Mouse (Mus musculus) C2C12 (cell line): ENCODE measurements around the gene Gpr34. TPM values are rescaled to one million over a fixed set of nuclear protein-coding genes. Genes with fewer than 3 reads are reported as not detected.

ENCODE experiments used
- H3K27me3 ChIP-seq: one replicate; pipeline ENCODE4 v1.6.1; 2011; ENCODE audit not compliant: control insufficient read depth, insufficient read depth, insufficient read length
- H3K36me3 ChIP-seq: one replicate; pipeline ENCODE4 v1.6.1; 2011; ENCODE audit not compliant: control insufficient read depth, insufficient read depth
- H3K4me3 ChIP-seq: one replicate; pipeline ENCODE4 v1.5.1; 2011; ENCODE audit warnings: mild to moderate bottlenecking, control low read depth; ENCODE audit not compliant: poor library complexity, insufficient read depth, severe bottlenecking
- H3K79me2 ChIP-seq: one replicate; pipeline ENCODE4 v1.6.1; 2011; ENCODE audit not compliant: control insufficient read depth, insufficient read depth
- H3K79me3 ChIP-seq: one replicate; pipeline ENCODE4 v1.6.1; 2011; ENCODE audit warnings: low read depth, control low read depth
- H3ac ChIP-seq: one replicate; pipeline ENCODE3; 2011; ENCODE audit warnings: low read depth; ENCODE audit not compliant: control insufficient read depth, insufficient read length
- CEBPB ChIP-seq: IDR thresholded peaks from one replicate; pipeline ENCODE4 v1.6.1; 2011; ENCODE audit warnings: low read depth, mild to moderate bottlenecking, control low read depth, moderate library complexity
- CTCF ChIP-seq: IDR thresholded peaks from one replicate; pipeline ENCODE4 v1.5.1; 2011; ENCODE audit not compliant: control insufficient read depth, insufficient read depth, insufficient read length
- FOSL1 ChIP-seq: IDR thresholded peaks from one replicate; pipeline ENCODE4 v1.8.0; 2011; ENCODE audit warnings: mild to moderate bottlenecking, low read length; ENCODE audit not compliant: poor library complexity, insufficient read depth, severe bottlenecking
- MAX ChIP-seq: IDR thresholded peaks from one replicate; pipeline ENCODE4 v1.6.1; 2011; ENCODE audit warnings: mild to moderate bottlenecking, control low read depth
- MYOD1 ChIP-seq: IDR thresholded peaks from one replicate; pipeline ENCODE4 v1.6.1; 2011; ENCODE audit warnings: low read depth; ENCODE audit not compliant: control insufficient read depth, insufficient read length
- MYOG ChIP-seq: IDR thresholded peaks from one replicate; pipeline ENCODE4 v1.6.1; 2011; ENCODE audit not compliant: control insufficient read depth, insufficient read length; ENCODE audit errors: extremely low read depth
- USF1 ChIP-seq: IDR thresholded peaks from one replicate; pipeline ENCODE4 v1.6.1; 2011; ENCODE audit warnings: low read depth, mild to moderate bottlenecking, control low read depth, moderate library complexity
- polyA plus RNA-seq: library from polyadenylated mRNA; unstranded; fragments of >200 nt; fragmentation: generic; extraction: Trizol; gene quantifications from one replicate; pipeline ENCODE4 v1.2.1, GENCODE M21; 2012; ENCODE audit warnings: missing spikeins

Gpr34 gene
- polyA plus RNA-seq, 1 experiment = 0.05 TPM

DNA sequence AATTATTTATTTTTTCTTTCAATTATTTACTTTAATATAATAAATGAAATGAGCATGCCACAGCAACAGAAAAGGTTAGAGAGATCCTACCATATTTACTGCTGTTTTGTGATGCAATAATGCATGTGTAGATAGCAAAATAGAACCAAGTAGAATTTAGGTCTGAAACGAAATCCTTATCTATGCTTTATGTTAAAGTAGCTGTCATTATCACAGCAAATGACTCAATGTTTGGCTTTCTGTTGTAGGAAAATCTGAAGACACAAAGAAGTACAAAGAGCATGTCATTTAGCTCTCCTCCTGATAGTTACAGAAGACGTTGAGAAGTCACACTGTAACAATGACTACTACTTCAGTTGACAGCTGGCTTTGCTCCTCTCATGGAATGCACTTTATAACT is 7.0 kb downstream of the Gpr34 start:
- no peak for TF ChIP-seq MAX
- no peak for TF ChIP-seq MYOD1
- Histone ChIP-seq H3K4me3 (no peak overlapping the region), H3K79me2 (no peaks in the 10 kb centered on the region), H3K27me3 (no peaks in the 10 kb centered on the region), H3ac (no peak overlapping the region), H3K79me3 (no peaks in the 10 kb centered on the region), H3K36me3 (no peaks in the 10 kb centered on the region)

DNA sequence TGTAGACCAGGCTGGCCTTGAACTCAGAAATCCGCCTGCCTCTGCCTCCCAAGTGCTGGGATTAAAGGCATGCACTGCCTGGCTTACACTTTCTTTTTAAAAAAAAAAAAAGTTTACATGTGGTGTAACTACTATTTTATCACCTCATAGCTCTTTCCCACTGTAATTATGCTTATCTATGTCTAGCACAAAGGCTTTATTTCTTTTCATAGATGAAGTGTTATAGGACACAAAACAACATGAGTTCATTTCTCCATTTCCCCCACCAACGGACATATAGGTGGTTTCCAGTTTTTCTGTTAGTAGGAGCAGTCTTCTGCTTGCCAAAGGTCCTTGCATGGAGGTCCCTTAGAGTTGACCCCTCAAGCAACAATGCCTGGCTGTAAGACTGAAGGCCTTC is 20.0 kb downstream of the Gpr34 start:
- Histone ChIP-seq H3K36me3 (no peaks in the 10 kb centered on the region), H3K79me2 (no peaks in the 10 kb centered on the region), H3K27me3 (no peaks in the 10 kb centered on the region), H3K79me3 (no peaks in the 10 kb centered on the region), H3ac (no peak overlapping the region), H3K4me3 (no peak overlapping the region)
- TF ChIP-seq FOSL1 = no peak
- TF ChIP-seq USF1 = no peak
- TF ChIP-seq MYOG = no peak
- no peak for TF ChIP-seq MAX
- no peak for TF ChIP-seq MYOD1
- no peak for TF ChIP-seq CTCF
- no peak for TF ChIP-seq CEBPB

DNA sequence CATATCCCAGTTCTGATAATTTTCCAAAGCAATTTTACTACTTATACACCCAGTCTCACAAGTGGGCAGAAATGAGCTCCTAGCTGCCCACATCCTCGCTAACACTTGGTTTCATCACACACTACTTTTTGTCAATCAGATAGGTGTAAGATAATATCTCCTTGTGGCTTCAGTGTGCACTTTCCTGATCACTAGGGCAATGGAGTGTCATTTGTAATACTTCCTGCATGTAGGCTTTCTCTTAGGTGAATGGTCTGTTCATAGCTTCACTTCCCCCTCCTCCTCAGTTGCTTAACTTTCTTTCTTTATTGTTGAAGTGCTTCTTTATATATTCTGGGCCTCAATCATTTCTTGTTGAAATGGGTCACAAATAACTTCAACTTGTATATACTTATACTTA is 20.4 kb downstream of the Gpr34 start:
- H3K4me3 ChIP-seq = no peak overlapping the region
- H3K79me3 ChIP-seq = no peaks in the 10 kb centered on the region
- no peaks in the 10 kb centered on the region for H3K27me3 ChIP-seq
- TF ChIP-seq MYOD1 (no peak), MYOG (no peak), CEBPB (no peak), USF1 (no peak), FOSL1 (no peak), CTCF (no peak), MAX (no peak)
- no peaks in the 10 kb centered on the region for H3K79me2 ChIP-seq
- H3K36me3 ChIP-seq = no peaks in the 10 kb centered on the region
- no peak overlapping the region for H3ac ChIP-seq

GRCm38 (mm10) chrX:13655005-13655421 is 23.1 kb downstream of the Gpr34 start:
- H3K36me3 ChIP-seq = no peaks in the 10 kb centered on the region
- H3K27me3 ChIP-seq = no peaks in the 10 kb centered on the region
- no peaks in the 10 kb centered on the region for H3K79me2 ChIP-seq
- no peak overlapping the region for H3K4me3 ChIP-seq
- TF ChIP-seq MYOD1 (no peak), MYOG (no peak), FOSL1 (no peak), CEBPB (no peak), USF1 (no peak), CTCF (no peak), MAX (no peak)
- no peaks in the 10 kb centered on the region for H3K79me3 ChIP-seq
- H3ac ChIP-seq = no peak overlapping the region

DNA sequence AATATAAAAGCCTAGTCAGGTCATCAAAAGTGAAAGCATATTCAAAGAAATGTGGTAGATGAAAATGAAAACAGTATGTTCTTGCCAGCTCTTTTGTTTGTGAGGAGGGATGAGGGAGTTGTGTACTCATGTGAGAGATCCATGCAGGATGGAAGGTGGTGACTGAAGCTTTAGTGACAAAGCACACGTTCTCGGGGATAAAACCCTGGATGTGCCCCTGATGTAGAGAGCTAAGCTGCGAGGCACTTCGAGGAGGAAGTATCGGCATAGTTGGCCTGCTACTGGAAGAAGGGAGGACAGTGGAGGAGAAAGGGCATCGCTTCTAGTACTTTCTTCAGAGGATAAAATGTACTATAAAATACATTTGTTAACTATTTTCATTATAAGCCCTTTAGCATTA is 24.0 kb downstream of the Gpr34 start:
- Histone ChIP-seq H3K4me3 (no peak overlapping the region), H3ac (no peak overlapping the region), H3K79me2 (no peaks in the 10 kb centered on the region), H3K36me3 (no peaks in the 10 kb centered on the region), H3K79me3 (no peaks in the 10 kb centered on the region), H3K27me3 (no peaks in the 10 kb centered on the region)
- TF ChIP-seq MAX = no peak

GRCm38 (mm10) chrX:13656721-13657120 is 24.8 kb downstream of the Gpr34 start:
- Histone ChIP-seq H3K79me3 (no peaks in the 10 kb centered on the region), H3ac (no peak overlapping the region), H3K79me2 (no peaks in the 10 kb centered on the region), H3K27me3 (no peaks in the 10 kb centered on the region), H3K4me3 (no peak overlapping the region), H3K36me3 (no peaks in the 10 kb centered on the region)
- TF ChIP-seq FOSL1 = no peak
- TF ChIP-seq USF1 = no peak
- TF ChIP-seq CTCF = no peak
- TF ChIP-seq CEBPB = no peak
- no peak for TF ChIP-seq MAX
- no peak for TF ChIP-seq MYOD1
- no peak for TF ChIP-seq MYOG
